Mouse (Mus musculus): ENCODE measurements around the gene Ago3.

The Ago3 gene

GRCm38 (mm10) chr4:126309211-126309921, 120.0 kb downstream of the Ago3 start:
- peak in 1 of 2 experiments; percentile 55 for DNase-seq

- no peak for DNase-seq
Observed at GRCm38 (mm10) chr4:126306827-126307226, 122.5 kb downstream of the Ago3 start.

GRCm38 (mm10) chr4:126306058-126306457, 123.3 kb downstream of the Ago3 start:
- DNase-seq = no peak

GRCm38 (mm10) chr4:126305428-126305827, 123.9 kb downstream of the Ago3 start:
- DNase-seq = no peak

GRCm38 (mm10) chr4:126303877-126304276, 125.5 kb downstream of the Ago3 start:
- no peak for DNase-seq

GRCm38 (mm10) chr4:126301584-126302309, 127.6 kb downstream of the Ago3 start:
- DNase-seq = no peak

- DNase-seq = peak in 1 of 2 experiments; percentile 20
Observed at GRCm38 (mm10) chr4:126300916-126301583, 128.3 kb downstream of the Ago3 start.

GRCm38 (mm10) chr4:126296617-126297101, 132.7 kb downstream of the Ago3 start:
- DNase-seq = peak; percentile 76 to 83

- no peak for DNase-seq
Observed at GRCm38 (mm10) chr4:126295937-126296336, 133.4 kb downstream of the Ago3 start.

GRCm38 (mm10) chr4:126295152-126295551, 134.2 kb downstream of the Ago3 start:
- DNase-seq = no peak

- no peak for DNase-seq
Observed at GRCm38 (mm10) chr4:126291196-126291595, 138.2 kb downstream of the Ago3 start.

GRCm38 (mm10) chr4:126290314-126290713, 139.0 kb downstream of the Ago3 start:
- no peak for DNase-seq

- no peak for DNase-seq
Observed at GRCm38 (mm10) chr4:126288085-126288666, 141.2 kb downstream of the Ago3 start.

- peak in 1 of 2 experiments; percentile 37 for DNase-seq
Observed at GRCm38 (mm10) chr4:126287302-126287995, 141.9 kb downstream of the Ago3 start.

GRCm38 (mm10) chr4:126286492-126286891, 142.9 kb downstream of the Ago3 start, which contains the start of gene Col8a2:
TSS of gene Col8a2 (plus strand) at chr4:126286793.
- peak; percentile 38 to 55 for DNase-seq

- DNase-seq = no peak
Observed at GRCm38 (mm10) chr4:126283582-126283981, 145.8 kb downstream of the Ago3 start.

GRCm38 (mm10) chr4:126281706-126282105, 147.7 kb downstream of the Ago3 start:
- DNase-seq = no peak
